ENCODE assay signal across 8 mouse cellular contexts in genomic region chr16:91405640-91406584, GRCm38 (mm10). TPM values are rescaled to one million over a fixed set of nuclear protein-coding genes. Genes with fewer than 3 reads are reported as not detected.
A peak's percentile ranks its signal among the peaks of the same experiment; 100 is the strongest.
DNase-seq lines count a peak whose midpoint lies in the region; ATAC-seq and TF ChIP-seq lines count a peak whose summit lies in the region.

Gene Il10rb (plus strand): TSS chr16:91406164.

- TF ChIP-seq POLR2A in embryonic fibroblast, embryonic 13.5 days (IDR thresholded peaks at IDR 0.05; ENCODE audit: low read depth, low read length): peak; percentile 63
- peak; percentile 87 for TF ChIP-seq POLR2A in myocyte (IDR thresholded peaks at IDR 0.05; ENCODE audit: insufficient read length, low read depth)

- H3K4me3 ChIP-seq in embryonic fibroblast, embryonic 13.5 days (ENCODE audit: insufficient read depth, low read length): peak within 1 kb of the TSS; percentile 51
- H3K4me3 ChIP-seq in liver, embryonic 12.5 days: peak within 1 kb of the TSS; percentile 90
- H3K4me3 ChIP-seq in myocyte: peak within 1 kb of the TSS; percentile 60

- no peaks in the 10 kb centered on the region for H3K27me3 ChIP-seq in liver, embryonic 12.5 days (replicated peaks)
- no peaks in the 10 kb centered on the region for H3K27me3 ChIP-seq in myocyte (ENCODE audit: control insufficient read depth, insufficient read depth, insufficient read length)
- no peaks in the 10 kb centered on the region for H3K27me3 ChIP-seq in splenic B cell, adult 2 months (ENCODE audit: control insufficient read depth, insufficient read depth, low read length, poor library complexity, severe bottlenecking)

- no peaks in the 10 kb centered on the region for H3K9me3 ChIP-seq in liver, embryonic 12.5 days (replicated peaks)

- peak; percentile 92 for ATAC-seq in liver, embryonic 12.5 days

- peak within 1 kb of the TSS; percentile 96 for H3K9ac ChIP-seq in liver, embryonic 12.5 days

- peaks cover 66% of the 10 kb centered on the region for H3K36me3 ChIP-seq in liver, embryonic 12.5 days
- H3K36me3 ChIP-seq in myocyte (ENCODE audit: control insufficient read depth, insufficient read depth): no peaks in the 10 kb centered on the region
- H3K36me3 ChIP-seq in splenic B cell, adult 2 months (ENCODE audit: control insufficient read depth, insufficient read depth, low read length, poor library complexity, severe bottlenecking): peaks cover 5% of the 10 kb centered on the region; the same call in 1 of the 2 replicates

- peak within 1 kb of the TSS; percentile 84 for H3K27ac ChIP-seq in embryonic fibroblast, embryonic 13.5 days (ENCODE audit: insufficient read depth, low read length)
- peak within 1 kb of the TSS; percentile 93 for H3K27ac ChIP-seq in liver, embryonic 12.5 days

- 4% methylated on average over 51 of the region's 51 CpGs for WGBS in liver, embryonic 12.5 days (ENCODE audit: insufficient replicate concordance)

- no peaks in the 10 kb centered on the region for H3K79me2 ChIP-seq in myocyte (ENCODE audit: control insufficient read depth, insufficient read depth)

- peak within 1 kb of the TSS; percentile 97 for H3K4me2 ChIP-seq in liver, embryonic 12.5 days
- peak within 1 kb of the TSS; percentile 85 for H3K4me2 ChIP-seq in myocyte (ENCODE audit: low read depth)

- peak within 1 kb of the TSS; percentile 9 for H3ac ChIP-seq in myocyte (ENCODE audit: control insufficient read depth, insufficient read length)

- no peak for TF ChIP-seq CTCF in embryonic fibroblast, embryonic 13.5 days (IDR thresholded peaks at IDR 0.05; ENCODE audit: borderline replicate concordance, insufficient read depth, low read length)

- DNase-seq in A20 (ENCODE audit: low read depth, low spot score): peak; percentile 90
- DNase-seq in adrenal gland, postnatal 4 days (ENCODE audit: low spot score in 2 of 2): peak; percentile 54 to 59
- DNase-seq in heart, adult 9 months (ENCODE audit: low spot score in 2 of 2): peak; percentile 88
- peak; percentile 79 for DNase-seq in kidney, adult 9 months
- peak; percentile 91 for DNase-seq in splenic B cell, adult 2 months (ENCODE audit: low read depth, low spot score)

- H3K4me1 ChIP-seq in embryonic fibroblast, embryonic 13.5 days (ENCODE audit: control insufficient read depth, insufficient read depth, low read length): peaks cover 5% of the 10 kb centered on the region; the same call in 1 of the 2 replicates
- H3K4me1 ChIP-seq in liver, embryonic 12.5 days: peaks cover 62% of the 10 kb centered on the region

TF ChIP-seq in myocyte, 11 proteins besides CTCF, POLR2A, EP300 and RAD21:
- TF ChIP-seq CEBPB (IDR thresholded peaks at IDR 0.05; ENCODE audit: insufficient read depth, poor library complexity, severe bottlenecking) (no peak), TCF3 (IDR thresholded peaks at IDR 0.05; ENCODE audit: insufficient read length, low read depth) (no peak), MYOD1 (IDR thresholded peaks at IDR 0.05; ENCODE audit: control insufficient read depth in 1 of 3, insufficient read length in 2 of 3, low read depth in 2 of 3) (no peak), SRF (IDR thresholded peaks at IDR 0.05; ENCODE audit: control insufficient read depth, insufficient read length, low read depth) (no peak), REST (IDR thresholded peaks at IDR 0.05; ENCODE audit: insufficient read depth, insufficient read length) (no peak), POLR2AphosphoS2 (IDR thresholded peaks at IDR 0.05; ENCODE audit: insufficient read length, low read depth) (peak; percentile 43), MAX (IDR thresholded peaks at IDR 0.05; ENCODE audit: low read depth) (no peak)

RNA-seq across cellular contexts. Expression of gene Il10rb, which starts in this region (rescaled TPM):
- total RNA-seq in adrenal gland, postnatal 4 days (2021): 100 to 1,000 TPM; 115 to 126 TPM
- polyA plus RNA-seq in embryonic fibroblast, embryonic 13.5 days (2011; ENCODE audit: insufficient read length, low read depth, missing spikeins): 29.0 and 34.6 TPM in 2 replicates
- 26.0 and 27.0 TPM in 2 replicates for polyA plus RNA-seq in liver, embryonic 12.5 days (2016; fragmentation: Nextera tagmentation; extraction: Ambion mirVana)
- polyA plus RNA-seq in myocyte (2012; fragmentation: generic; extraction: Trizol): 13.7 TPM

Comparison
In these comparisons a context has a peak if more than half of its experiments do, and no peak if none do; other contexts are left out.
1. Peak in every context shown above with its lines: DNase-seq, ATAC-seq, H3K4me3 ChIP-seq and H3K27ac ChIP-seq.